Mouse (Mus musculus) intestine, embryonic 14.5 days (tissue): ENCODE data around the gene Lnx1. TPM values are rescaled to one million over a fixed set of nuclear protein-coding genes. Genes with fewer than 3 reads are reported as not detected.

ENCODE experiments used
- ATAC-seq: fragments of 200-750 bp; cut with Nextera tagmentation; replicated peaks from 2 replicates; pipeline ENCODE4 v1.8.0; 2017; ENCODE audit warnings: low read depth, moderate number of reproducible peaks, moderate TSS enrichment, moderate library complexity; ENCODE audit not compliant: low FRiP score, low TSS enrichment
- DNase-seq: peaks from one replicate; pipeline ENCODE4 v3.0.0-alpha.2; 2018; ENCODE audit warnings: low spot score
- H3K27ac ChIP-seq: fragments of 300-500 bp; sonication (generic); 2 replicates; pipeline ENCODE4 v1.5.1; 2014; ENCODE audit warnings: low read depth, mild to moderate bottlenecking, control low read depth
- H3K27me3 ChIP-seq: fragments of 300-500 bp; sonication (generic); replicated peaks from 2 replicates; pipeline ENCODE4 v1.6.1; 2014; ENCODE audit warnings: low read length, control low read depth; ENCODE audit not compliant: control insufficient read depth, insufficient read depth
- H3K36me3 ChIP-seq: fragments of 300-500 bp; sonication (generic); 2 replicates; pipeline ENCODE4 v1.6.1; 2014; ENCODE audit warnings: low read length, control low read depth; ENCODE audit not compliant: control insufficient read depth, insufficient read depth
- H3K4me1 ChIP-seq: fragments of 300-500 bp; sonication (generic); replicated peaks from 2 replicates; pipeline ENCODE4 v1.6.1; 2014; ENCODE audit warnings: low read length, control low read depth, mixed read lengths; ENCODE audit not compliant: control insufficient read depth, insufficient read depth
- H3K4me2 ChIP-seq: fragments of 300-500 bp; sonication (generic); 2 replicates; pipeline ENCODE4 v1.6.1; 2014; ENCODE audit warnings: low read length
- H3K4me3 ChIP-seq: fragments of 300-500 bp; sonication (generic); 2 replicates; pipeline ENCODE4 v1.5.1; 2014; ENCODE audit warnings: low read depth, low read length, control low read depth, mixed read lengths
- H3K9ac ChIP-seq: fragments of 300-500 bp; sonication (generic); 2 replicates; pipeline ENCODE4 v1.6.1; 2014; ENCODE audit warnings: mild to moderate bottlenecking, low read length
- H3K9me3 ChIP-seq: fragments of 300-500 bp; sonication (generic); 2 replicates; pipeline ENCODE4 v1.6.1; 2016; ENCODE audit warnings: low read length, control low read depth; ENCODE audit not compliant: control insufficient read depth
- WGBS: fragments of 180-500 bp; shearing (Covaris S2); extraction: QIAGEN DNeasy Blood & Tissue Kit; methylation state at CpG from one replicate; pipeline ENCODE4 v1.1.7; 2014; 5-methylcytosine and 5-hydroxymethylcytosine counted together
- polyA plus RNA-seq: library from polyadenylated mRNA; unstranded; fragments of >200 nt; fragmentation: Nextera tagmentation; extraction: Ambion mirVana; gene quantifications from 2 replicates; pipeline ENCODE4 v1.2.1, GENCODE M21; 2014

The Lnx1 gene
- polyA plus RNA-seq, 1 experiment from 2014 or later = 5.2 TPM

DNA sequence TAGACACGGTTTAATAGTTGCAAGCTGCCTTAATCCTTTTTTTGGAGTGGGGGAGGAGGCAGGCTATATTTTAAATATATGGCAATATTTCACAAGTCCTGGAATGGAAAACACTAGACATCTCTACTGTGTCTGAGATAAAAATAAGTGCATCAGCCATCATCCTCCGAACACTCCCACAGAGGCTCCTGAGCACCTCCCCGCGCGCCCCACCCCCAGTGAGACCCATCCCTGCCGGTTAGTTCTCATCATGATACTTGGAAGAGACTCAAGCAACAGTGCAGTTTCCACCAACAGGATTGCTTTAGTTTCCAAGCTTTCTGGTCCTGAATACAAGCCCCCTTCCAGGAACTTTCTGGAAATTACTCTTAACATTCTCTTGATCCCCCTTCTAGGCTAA lies 63.2 kb downstream of the Lnx1 start:
- H3K36me3 ChIP-seq = no peaks in the 10 kb centered on the region
- ATAC-seq (no peak), DNase-seq (no peak)
- H3K9ac ChIP-seq = no peak overlapping the region
- H3K27ac ChIP-seq = no peak overlapping the region
- no peaks in the 10 kb centered on the region for H3K4me1 ChIP-seq
- 78% methylated on average over 6 of the region's 6 CpGs for WGBS
- no peaks in the 10 kb centered on the region for H3K27me3 ChIP-seq
- no peaks in the 10 kb centered on the region for H3K9me3 ChIP-seq
- H3K4me2 ChIP-seq = no peak overlapping the region
- H3K4me3 ChIP-seq = no peak overlapping the region

DNA sequence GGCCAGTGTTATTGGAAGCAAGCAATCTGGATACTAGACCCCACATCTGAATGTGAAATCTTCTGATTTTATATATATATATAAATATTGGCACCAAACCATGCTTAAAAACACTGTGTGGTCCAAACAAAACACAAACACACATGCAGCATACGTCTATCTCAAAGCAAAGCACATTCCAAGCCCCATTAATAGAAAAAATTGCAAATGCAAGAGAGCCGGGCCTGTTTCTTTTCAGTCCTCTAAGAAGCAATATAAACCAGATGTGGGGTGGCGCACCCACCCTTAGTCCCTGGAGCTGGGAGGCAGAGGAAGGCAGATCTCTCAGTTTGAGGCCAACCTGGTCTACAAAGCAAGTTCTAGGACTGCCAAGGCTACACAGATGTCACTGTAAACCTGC lies 68.3 kb downstream of the Lnx1 start:
- H3K9ac ChIP-seq = no peak overlapping the region
- no peaks in the 10 kb centered on the region for H3K36me3 ChIP-seq
- H3K4me3 ChIP-seq = no peak overlapping the region
- H3K4me2 ChIP-seq = no peak overlapping the region
- no peaks in the 10 kb centered on the region for H3K4me1 ChIP-seq
- no peak for DNase-seq
- ATAC-seq = no peak
- no peak overlapping the region for H3K27ac ChIP-seq
- H3K27me3 ChIP-seq = no peaks in the 10 kb centered on the region
- no peaks in the 10 kb centered on the region for H3K9me3 ChIP-seq
- 52% methylated on average over 3 of the region's 3 CpGs for WGBS

- DNase-seq = no peak
- Histone ChIP-seq H3K4me2 (no peak overlapping the region), H3K36me3 (no peaks in the 10 kb centered on the region), H3K9me3 (no peaks in the 10 kb centered on the region), H3K27me3 (no peaks in the 10 kb centered on the region), H3K9ac (no peak overlapping the region), H3K4me3 (no peak overlapping the region), H3K4me1 (no peaks in the 10 kb centered on the region), H3K27ac (no peak overlapping the region)
- no peak for ATAC-seq
- 60% methylated on average over 6 of the region's 6 CpGs for WGBS
These were observed 69.3 kb downstream of the Lnx1 start for GRCm38 (mm10) chr5:74633453-74633852.

DNA sequence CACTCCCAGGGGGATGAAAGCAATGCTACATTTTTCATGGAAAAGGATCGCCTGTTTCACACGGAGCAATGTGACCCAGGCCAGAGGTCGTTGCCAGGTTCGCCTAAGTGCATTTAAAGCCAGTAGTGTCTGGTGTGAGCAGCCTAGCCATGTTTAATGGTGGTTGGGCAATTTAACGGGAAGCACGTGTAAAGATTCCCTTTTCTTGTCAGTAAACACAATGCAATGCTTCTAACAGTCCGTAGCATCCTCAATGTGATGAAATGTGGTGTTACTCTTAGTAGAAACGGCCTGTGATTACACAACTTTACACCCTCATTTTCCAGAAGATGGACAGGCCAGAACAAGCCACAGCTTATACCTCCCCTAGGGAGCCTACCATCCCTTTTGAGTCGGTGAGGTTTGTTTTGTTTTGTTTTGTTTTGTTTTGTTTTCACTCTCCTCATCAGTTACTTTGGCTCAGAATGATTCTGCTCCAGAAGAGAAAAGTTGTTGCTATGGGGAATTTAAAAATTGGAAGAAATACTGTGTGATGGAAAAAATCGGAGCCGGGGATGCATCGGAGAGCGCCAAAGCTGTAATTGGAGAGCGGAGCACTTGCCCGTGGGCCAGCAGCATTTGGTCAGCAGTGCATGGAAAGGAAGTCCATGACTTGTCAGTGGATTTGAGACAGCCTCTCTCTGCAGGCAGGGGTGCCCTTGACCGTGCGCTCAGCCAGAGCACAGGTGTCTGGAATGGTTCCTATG lies 70.2 kb downstream of the Lnx1 start:
- no peaks in the 10 kb centered on the region for H3K9me3 ChIP-seq
- H3K4me3 ChIP-seq = no peak overlapping the region
- 56% methylated on average over 17 of the region's 17 CpGs for WGBS
- no peak overlapping the region for H3K27ac ChIP-seq
- DNase-seq (no peak), ATAC-seq (no peak)
- no peaks in the 10 kb centered on the region for H3K27me3 ChIP-seq
- no peaks in the 10 kb centered on the region for H3K36me3 ChIP-seq
- no peaks in the 10 kb centered on the region for H3K4me1 ChIP-seq
- no peak overlapping the region for H3K9ac ChIP-seq
- no peak overlapping the region for H3K4me2 ChIP-seq

- no peaks in the 10 kb centered on the region for H3K9me3 ChIP-seq
- H3K4me2 ChIP-seq = no peak overlapping the region
- ATAC-seq (no peak), DNase-seq (no peak)
- no peaks in the 10 kb centered on the region for H3K36me3 ChIP-seq
- 90% methylated on average over 12 of the region's 12 CpGs for WGBS
- H3K27me3 ChIP-seq = no peaks in the 10 kb centered on the region
- H3K27ac ChIP-seq = no peak overlapping the region
- H3K4me1 ChIP-seq = no peaks in the 10 kb centered on the region
- H3K9ac ChIP-seq = no peak overlapping the region
- H3K4me3 ChIP-seq = no peak overlapping the region
These were observed 74.7 kb downstream of the Lnx1 start for GRCm38 (mm10) chr5:74628001-74628400.

- H3K4me1 ChIP-seq = no peaks in the 10 kb centered on the region
- ATAC-seq (no peak), DNase-seq (no peak)
- H3K27me3 ChIP-seq = no peaks in the 10 kb centered on the region
- no peaks in the 10 kb centered on the region for H3K9me3 ChIP-seq
- H3K27ac ChIP-seq = no peak overlapping the region
- H3K4me3 ChIP-seq = no peak overlapping the region
- no peak overlapping the region for H3K4me2 ChIP-seq
- no peaks in the 10 kb centered on the region for H3K36me3 ChIP-seq
- WGBS = 48% methylated on average over 5 of the region's 5 CpGs
- no peak overlapping the region for H3K9ac ChIP-seq
These were observed 78.3 kb downstream of the Lnx1 start for GRCm38 (mm10) chr5:74624385-74624784.

DNA sequence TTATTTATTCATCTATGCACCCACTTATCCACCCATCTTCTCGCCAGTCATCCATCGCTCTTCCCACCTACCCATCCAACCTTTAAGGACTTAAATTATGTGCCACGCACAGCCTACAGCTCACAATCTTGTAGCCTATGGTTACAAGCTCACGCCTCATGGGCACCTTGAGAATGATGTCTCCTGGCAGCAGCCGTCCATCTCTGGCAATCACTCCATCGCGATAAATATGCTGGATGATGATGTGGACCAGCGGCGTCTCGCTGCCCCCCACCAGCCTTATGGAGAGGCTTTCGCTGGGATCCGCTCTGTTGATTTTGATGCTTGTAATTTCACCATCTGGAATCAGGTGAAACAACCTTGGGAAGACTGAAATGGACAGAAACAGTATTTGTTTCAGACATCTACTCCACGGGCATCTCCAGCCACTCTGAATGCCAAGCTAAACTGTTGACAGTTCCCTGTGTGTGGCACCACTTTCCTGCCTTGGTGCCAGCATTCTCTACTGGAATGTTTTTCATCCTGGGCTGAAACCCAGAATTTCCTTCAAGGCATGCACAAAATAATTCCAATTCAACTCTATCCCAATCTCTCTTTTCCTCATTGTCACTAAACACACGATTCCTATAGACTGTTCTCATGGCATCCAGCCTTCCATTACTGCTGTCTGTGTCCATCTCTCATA lies 79.3 kb downstream of the Lnx1 start:
- Histone ChIP-seq H3K9ac (no peak overlapping the region), H3K4me1 (no peaks in the 10 kb centered on the region), H3K9me3 (no peaks in the 10 kb centered on the region), H3K4me2 (no peak overlapping the region), H3K27me3 (no peaks in the 10 kb centered on the region), H3K36me3 (no peaks in the 10 kb centered on the region), H3K4me3 (no peak overlapping the region), H3K27ac (no peak overlapping the region)
- DNase-seq (no peak), ATAC-seq (no peak)
- 94% methylated on average over 14 of the region's 14 CpGs for WGBS

DNA sequence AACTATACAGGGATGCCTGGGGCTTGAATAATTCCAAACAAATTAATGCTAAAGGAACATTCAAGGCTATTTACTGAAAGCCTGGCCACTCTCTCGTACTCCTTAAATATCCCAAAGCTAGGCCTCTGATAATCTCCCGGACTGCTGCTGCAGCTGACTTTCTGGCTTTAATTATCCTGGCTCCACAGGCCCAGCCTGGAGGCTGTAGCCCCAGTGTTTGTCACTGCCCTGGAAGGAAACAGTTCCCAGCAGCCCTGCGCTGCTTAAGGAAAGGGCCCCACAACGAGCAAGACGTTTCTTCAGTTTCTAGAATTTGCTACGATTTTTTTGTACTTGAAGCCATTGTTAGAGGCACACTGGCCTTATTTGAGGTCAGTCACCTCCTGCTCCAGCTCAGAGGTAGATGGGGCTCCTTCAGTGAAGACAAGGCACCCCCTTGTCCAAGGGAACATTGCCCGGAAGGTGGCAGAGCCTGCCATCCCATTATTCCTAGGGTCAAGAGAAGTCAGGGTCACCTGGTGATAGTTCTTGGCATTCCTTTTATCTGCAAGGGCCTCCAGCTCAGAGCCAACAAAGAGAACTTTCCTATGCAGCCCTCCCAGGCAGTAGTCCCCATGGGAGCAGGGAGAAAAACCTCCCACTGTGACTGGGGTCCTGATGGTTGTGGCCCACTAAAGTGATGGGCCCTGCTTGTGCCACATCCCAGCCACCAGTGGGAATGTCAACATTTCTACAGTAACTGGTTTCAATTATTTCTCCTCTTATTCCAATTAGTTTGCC lies 80.8 kb downstream of the Lnx1 start:
- Histone ChIP-seq H3K4me3 (no peak overlapping the region), H3K9me3 (no peaks in the 10 kb centered on the region), H3K27me3 (no peaks in the 10 kb centered on the region), H3K27ac (no peak overlapping the region), H3K9ac (no peak overlapping the region), H3K36me3 (no peaks in the 10 kb centered on the region), H3K4me2 (no peak overlapping the region), H3K4me1 (no peaks in the 10 kb centered on the region)
- ATAC-seq = no peak
- no peak for DNase-seq
- WGBS = 54% methylated on average over 7 of the region's 7 CpGs
